Mouse (Mus musculus) B cell, adult (primary cell): Measurements from ENCODE around the gene Zfp326. TPM values are rescaled to one million over a fixed set of nuclear protein-coding genes. Genes with fewer than 3 reads are reported as not detected.

ENCODE experiments used
- total RNA-seq: library from RNA; stranded (reverse); gene quantifications from 4 replicates; pipeline ENCODE4 v1.2.4, GENCODE M21; 2023; ENCODE audit not compliant: inconsistent age

The Zfp326 gene
- 48.0 to 58.8 TPM (median 54.8 TPM) in 4 replicates for total RNA-seq

DNA sequence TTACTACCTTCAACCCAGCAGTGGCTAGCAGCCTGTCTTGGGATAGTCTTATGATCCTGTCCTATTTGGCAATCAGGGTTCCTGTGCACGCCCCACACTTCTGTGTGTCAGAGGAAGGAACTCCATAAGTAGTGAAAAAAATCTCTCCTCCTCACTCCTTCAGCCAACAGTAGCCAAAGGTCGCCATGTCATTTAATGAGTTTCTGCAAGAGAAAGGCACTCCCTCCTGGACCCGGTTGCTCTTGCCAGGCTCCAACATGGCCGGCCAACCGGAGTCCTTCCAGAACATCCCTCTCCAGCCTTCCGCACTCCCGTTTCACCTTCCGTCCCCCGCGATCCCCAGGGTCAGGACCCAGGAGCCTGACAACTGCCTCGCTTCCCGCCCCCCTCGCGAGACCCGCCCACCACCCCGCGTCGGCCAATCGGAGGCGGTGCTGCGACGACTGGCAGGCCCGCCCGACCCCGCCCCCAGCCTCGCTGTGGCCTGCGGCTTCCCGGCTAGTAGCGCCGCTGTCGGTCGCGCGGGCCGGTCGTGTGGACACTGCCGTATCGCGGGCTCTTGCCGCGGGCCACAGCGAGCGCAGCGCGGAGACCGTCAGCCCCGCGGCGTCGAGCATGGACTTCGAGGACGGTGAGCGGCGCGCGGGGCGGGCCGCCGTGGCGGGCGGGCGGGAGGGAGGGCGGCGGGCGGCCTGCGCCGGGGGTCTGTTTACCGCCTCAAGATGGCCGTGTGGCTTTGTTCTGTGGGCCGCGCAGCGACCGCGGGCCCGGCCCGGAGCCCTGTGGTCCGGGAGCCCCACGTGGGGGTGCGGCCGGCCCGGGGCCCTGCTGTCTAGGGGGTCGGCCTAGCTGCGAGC is at the start of gene Zfp326:
Zfp326 (plus strand) TSS at position 498 of the 857 bp plus-strand sequence.

Other genes starting within 250 kb of the Zfp326 start
- gene Lrrc8d, start 176.6 kb upstream of the Zfp326 start, total RNA-seq = 46.4 to 55.6 TPM (median 50.3 TPM) in 4 replicates